Mouse (Mus musculus): ENCODE measurements around the gene Tigd3. TPM values are rescaled to one million over a fixed set of nuclear protein-coding genes. Genes with fewer than 3 reads are reported as not detected.
A peak's percentile ranks its signal among the peaks of the same experiment; 100 is the strongest.

Gene Tigd3
- polyA plus RNA-seq, 1 experiment from 2014 or later = 1.4 TPM

DNA sequence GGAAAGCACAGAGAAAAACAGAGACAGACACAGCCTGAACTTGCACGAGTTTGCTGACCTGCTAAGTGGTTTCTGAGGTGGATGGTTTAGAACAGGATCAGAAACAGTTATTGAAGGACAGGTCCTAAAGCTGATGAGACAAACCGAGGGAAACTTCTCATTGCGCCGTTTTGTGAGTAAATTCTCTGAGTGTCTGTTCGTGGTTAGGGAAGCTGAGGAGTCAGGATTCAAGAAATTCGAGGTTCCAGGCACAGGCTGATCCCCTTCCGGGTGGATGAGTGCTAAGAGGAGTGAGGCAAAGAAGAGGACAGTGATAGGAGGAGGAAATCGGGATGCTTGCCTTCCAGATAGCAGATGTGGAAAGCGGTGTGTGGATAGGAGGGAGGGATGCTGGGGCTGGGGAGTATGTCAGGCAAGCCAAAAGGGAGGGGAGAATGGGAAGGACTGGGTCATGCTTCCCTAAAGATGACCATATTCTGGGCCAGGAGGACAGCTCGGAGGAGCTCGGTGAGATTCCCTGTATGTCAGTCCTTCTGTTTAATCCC is 31.4 kb upstream of the Tigd3 start:
- H3K9ac ChIP-seq (ENCODE audit: low read depth, low read length) = peak overlapping the region; percentile 26; the same call in 1 of the 2 replicates
- H3K27me3 ChIP-seq (replicated peaks; ENCODE audit: control insufficient read depth, insufficient read depth, low read length) = no peaks in the 10 kb centered on the region; the same call in 1 of the 2 replicates
- peak overlapping the region; percentile 96 for H3K4me2 ChIP-seq (ENCODE audit: low read depth, low read length)
- H3K4me3 ChIP-seq (ENCODE audit: low read depth, low read length) = peak overlapping the region; percentile 63
- no peak for ATAC-seq (ENCODE audit: low read depth)
- no peak overlapping the region; the same call in none of the 2 replicates for H3K27ac ChIP-seq (replicated peaks; ENCODE audit: low read depth, low read length)
- 20% methylated on average over 11 of the region's 11 CpGs for WGBS
- no peaks in the 10 kb centered on the region for H3K9me3 ChIP-seq (ENCODE audit: control insufficient read depth, low read length)
- no peak for DNase-seq (ENCODE audit: low spot score)
- H3K36me3 ChIP-seq (ENCODE audit: control insufficient read depth, insufficient read depth, low read length) = no peaks in the 10 kb centered on the region
- H3K4me1 ChIP-seq (ENCODE audit: control insufficient read depth, insufficient read depth, low read length) = peaks cover 21% of the 10 kb centered on the region

DNA sequence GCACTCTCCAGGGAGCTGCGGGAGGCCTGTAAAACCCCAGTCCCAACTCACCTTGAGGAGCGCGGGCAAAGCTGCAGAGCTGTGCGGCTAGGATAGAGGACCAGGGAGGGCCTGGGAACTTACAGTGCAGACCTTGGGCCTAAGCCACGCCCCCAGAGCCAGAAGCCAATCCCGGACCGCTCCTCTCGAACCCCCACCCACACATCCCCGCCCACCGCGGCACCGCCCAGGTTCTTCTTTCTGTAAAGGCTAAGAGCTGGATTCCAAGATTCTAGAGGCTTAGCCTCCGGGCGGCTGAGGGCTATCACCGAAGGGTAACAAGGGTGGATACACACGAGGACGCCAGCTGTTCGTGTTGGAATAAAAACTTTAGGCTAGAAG is 30.8 kb upstream of the Tigd3 start, which contains the start of gene Cdc42ep2:
Gene Cdc42ep2 (minus strand): TSS at position 104 of the 381 bp plus-strand sequence.
- Histone ChIP-seq H3K9ac (ENCODE audit: low read depth, low read length) (peak within 1 kb of the TSS; percentile 60), H3K4me1 (ENCODE audit: control insufficient read depth, insufficient read depth, low read length) (peaks cover 17% of the 10 kb centered on the region), H3K4me2 (ENCODE audit: low read depth, low read length) (peak within 1 kb of the TSS; percentile 96), H3K27ac (replicated peaks; ENCODE audit: low read depth, low read length) (peak within 1 kb of the TSS; percentile 77), H3K9me3 (ENCODE audit: control insufficient read depth, low read length) (no peaks in the 10 kb centered on the region), H3K4me3 (ENCODE audit: low read depth, low read length) (peak within 1 kb of the TSS; percentile 63), H3K36me3 (ENCODE audit: control insufficient read depth, insufficient read depth, low read length) (no peaks in the 10 kb centered on the region), H3K27me3 (replicated peaks; ENCODE audit: control insufficient read depth, insufficient read depth, low read length) (no peaks in the 10 kb centered on the region; the same call in 1 of the 2 replicates)
- peak; percentile 95 for ATAC-seq (ENCODE audit: low read depth)
- peak; percentile 98 for DNase-seq (ENCODE audit: low spot score)
- under 1% methylated on average over 15 of the region's 18 CpGs for WGBS

DNA sequence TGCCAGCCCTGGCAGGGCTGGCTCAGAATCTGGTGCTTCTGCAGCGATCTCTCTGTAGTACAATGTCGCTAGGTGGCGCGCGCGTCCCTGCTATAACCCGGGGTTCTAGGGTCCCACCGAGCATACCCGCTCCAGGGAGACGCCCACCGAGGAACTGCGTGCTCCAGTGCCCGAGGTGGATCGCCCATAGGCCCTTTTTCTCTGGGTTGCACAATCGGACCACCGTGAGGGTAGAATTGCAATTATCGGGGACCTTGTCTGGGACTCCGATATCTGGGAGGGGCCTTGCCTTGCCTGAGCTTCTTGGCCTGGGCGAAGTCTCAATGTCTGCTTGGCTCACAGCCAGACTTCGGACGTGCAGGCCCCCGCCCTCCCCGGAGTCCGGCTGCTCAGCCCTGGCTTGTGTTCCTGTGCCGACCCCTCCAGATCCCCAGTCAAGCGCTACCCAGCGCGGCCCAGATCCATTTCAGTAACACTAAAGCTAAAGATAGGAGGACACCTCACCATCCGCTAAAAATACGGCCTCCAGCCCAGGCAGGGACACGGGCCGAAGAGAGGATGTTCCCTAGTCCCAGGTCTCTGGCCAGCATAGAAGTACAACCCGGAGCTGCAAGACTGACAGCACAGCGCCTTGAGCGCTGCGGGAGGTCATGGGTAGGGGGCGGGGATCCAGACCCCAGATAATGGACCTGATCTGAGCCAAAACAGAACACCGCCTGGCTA is 30.2 kb upstream of the Tigd3 start:
- Histone ChIP-seq H3K4me2 (ENCODE audit: low read depth, low read length) (peak overlapping the region; percentile 96), H3K9me3 (ENCODE audit: control insufficient read depth, low read length) (no peaks in the 10 kb centered on the region), H3K27me3 (replicated peaks; ENCODE audit: control insufficient read depth, insufficient read depth, low read length) (no peaks in the 10 kb centered on the region; the same call in 1 of the 2 replicates), H3K4me1 (ENCODE audit: control insufficient read depth, insufficient read depth, low read length) (peaks cover 17% of the 10 kb centered on the region), H3K9ac (ENCODE audit: low read depth, low read length) (peak overlapping the region; percentile 60), H3K27ac (replicated peaks; ENCODE audit: low read depth, low read length) (peak overlapping the region; percentile 77), H3K36me3 (ENCODE audit: control insufficient read depth, insufficient read depth, low read length) (no peaks in the 10 kb centered on the region), H3K4me3 (ENCODE audit: low read depth, low read length) (peak overlapping the region; percentile 63)
- DNase-seq (ENCODE audit: low spot score) (peak; percentile 96), ATAC-seq (ENCODE audit: low read depth) (peak; percentile 85)
- under 1% methylated on average over 37 of the region's 38 CpGs for WGBS

DNA sequence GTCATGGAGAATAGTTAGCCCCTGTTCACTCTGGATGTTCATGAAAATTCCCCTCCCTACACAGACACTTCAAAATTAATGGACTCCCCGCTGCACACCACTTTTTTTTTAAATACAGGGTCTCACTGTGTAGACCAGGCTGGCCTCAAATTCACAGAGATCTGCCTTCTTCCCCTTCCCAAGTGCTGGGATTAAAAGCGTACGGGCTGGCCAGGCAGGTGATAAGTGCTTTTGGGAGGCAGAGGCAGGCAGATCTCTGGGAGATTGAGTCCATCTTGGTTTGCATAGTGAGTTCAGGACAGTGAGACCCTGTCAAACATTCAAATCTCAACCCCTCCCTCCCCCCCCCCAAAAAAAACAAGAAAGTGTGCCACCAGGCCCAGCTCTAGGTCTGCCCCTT is 29.0 kb upstream of the Tigd3 start:
- peaks cover 5% of the 10 kb centered on the region for H3K36me3 ChIP-seq (ENCODE audit: control insufficient read depth, insufficient read depth, low read length)
- H3K4me2 ChIP-seq (ENCODE audit: low read depth, low read length) = peak overlapping the region; percentile 96; the same call in 1 of the 2 replicates
- no peak overlapping the region for H3K4me3 ChIP-seq (ENCODE audit: low read depth, low read length)
- H3K9ac ChIP-seq (ENCODE audit: low read depth, low read length) = 0 out of 2 replicates have a peak overlapping the region, but pooled peaks have one; percentile 6
- no peak overlapping the region for H3K27ac ChIP-seq (replicated peaks; ENCODE audit: low read depth, low read length)
- no peaks in the 10 kb centered on the region for H3K9me3 ChIP-seq (ENCODE audit: control insufficient read depth, low read length)
- peaks cover 11% of the 10 kb centered on the region for H3K4me1 ChIP-seq (ENCODE audit: control insufficient read depth, insufficient read depth, low read length)
- no peaks in the 10 kb centered on the region; the same call in 1 of the 2 replicates for H3K27me3 ChIP-seq (replicated peaks; ENCODE audit: control insufficient read depth, insufficient read depth, low read length)
- DNase-seq (ENCODE audit: low spot score) = no peak
- no peak for ATAC-seq (ENCODE audit: low read depth)
- WGBS = 87% methylated on average over 3 of the region's 3 CpGs

DNA sequence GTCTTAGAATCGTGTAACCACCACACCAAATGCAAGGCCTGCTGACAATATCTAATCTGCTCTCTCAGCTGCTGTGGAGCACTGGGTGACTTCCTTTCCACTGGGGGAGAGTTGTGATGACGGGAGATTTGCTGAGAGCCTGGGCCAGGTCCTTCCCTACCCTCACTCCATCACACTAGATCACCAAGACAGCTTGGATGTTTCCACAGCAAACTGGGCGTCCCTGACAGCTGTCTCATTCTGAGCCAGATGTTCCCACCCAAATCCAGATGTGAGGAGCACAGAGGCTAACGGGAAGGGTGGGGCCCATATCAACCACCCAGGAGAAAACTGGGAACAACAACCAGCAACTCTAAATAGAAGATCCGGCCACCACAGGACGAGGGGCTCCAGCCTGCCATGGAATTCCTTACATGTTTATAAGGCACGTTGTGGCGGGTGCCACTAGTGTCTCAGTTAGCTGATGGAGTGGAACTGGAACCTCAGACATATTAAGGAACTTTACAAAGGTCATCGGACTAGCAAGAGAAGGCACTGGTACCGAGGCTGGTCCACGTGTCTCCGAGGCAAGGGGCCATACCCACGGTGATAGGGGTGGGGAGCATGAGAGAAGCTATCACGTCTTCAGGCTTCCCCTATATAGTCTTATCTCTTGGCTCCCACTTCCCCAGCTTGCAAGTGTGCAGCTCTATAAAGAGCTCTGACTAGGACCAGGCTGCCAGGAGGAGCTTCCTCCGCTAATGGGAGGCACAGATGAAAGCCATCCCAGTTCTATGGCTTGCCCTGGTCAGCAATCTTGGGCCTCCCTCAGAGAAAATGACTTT is 28.4 kb upstream of the Tigd3 start:
- H3K27ac ChIP-seq (replicated peaks; ENCODE audit: low read depth, low read length) = no peak overlapping the region
- no peaks in the 10 kb centered on the region; the same call in 1 of the 2 replicates for H3K27me3 ChIP-seq (replicated peaks; ENCODE audit: control insufficient read depth, insufficient read depth, low read length)
- peaks cover 12% of the 10 kb centered on the region for H3K36me3 ChIP-seq (ENCODE audit: control insufficient read depth, insufficient read depth, low read length)
- no peak for DNase-seq (ENCODE audit: low spot score)
- no peaks in the 10 kb centered on the region for H3K9me3 ChIP-seq (ENCODE audit: control insufficient read depth, low read length)
- no peak overlapping the region; the same call in 1 of the 2 replicates for H3K4me3 ChIP-seq (ENCODE audit: low read depth, low read length)
- 72% methylated on average over 15 of the region's 15 CpGs for WGBS
- H3K4me2 ChIP-seq (ENCODE audit: low read depth, low read length) = peak overlapping the region; percentile 96; the same call in 1 of the 2 replicates
- no peak for ATAC-seq (ENCODE audit: low read depth)
- H3K9ac ChIP-seq (ENCODE audit: low read depth, low read length) = peak overlapping the region; percentile 34; the same call in 1 of the 2 replicates
- H3K4me1 ChIP-seq (ENCODE audit: control insufficient read depth, insufficient read depth, low read length) = peaks cover 10% of the 10 kb centered on the region

DNA sequence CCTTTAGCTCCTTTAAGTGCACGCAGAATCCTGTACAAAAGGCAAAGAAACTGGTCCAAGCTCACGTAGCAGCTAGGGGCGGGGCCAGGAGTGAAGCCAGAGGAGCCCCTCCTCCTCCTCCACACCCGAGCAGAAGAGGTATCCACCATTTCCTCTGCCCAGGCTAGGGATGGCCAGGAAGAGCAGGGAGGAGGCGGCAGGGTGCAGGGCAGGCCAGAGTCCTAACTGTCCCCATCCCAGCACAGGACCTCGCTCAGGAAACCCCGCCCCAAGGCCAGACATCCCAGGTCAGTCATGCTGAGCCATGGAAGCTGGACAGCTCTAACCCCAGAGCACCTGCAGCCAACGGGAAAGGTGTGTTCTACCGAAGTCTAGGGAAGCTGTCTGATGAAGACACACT is 27.8 kb upstream of the Tigd3 start:
- H3K4me2 ChIP-seq (ENCODE audit: low read depth, low read length) = peak overlapping the region; percentile 34; the same call in 1 of the 2 replicates
- 0 out of 2 replicates have a peak overlapping the region, but pooled peaks have one; percentile 49 for H3K9ac ChIP-seq (ENCODE audit: low read depth, low read length)
- WGBS = 19% methylated on average over 9 of the region's 9 CpGs
- DNase-seq (ENCODE audit: low spot score) (no peak), ATAC-seq (ENCODE audit: low read depth) (0 out of 2 replicates have a peak, but pooled peaks have one; percentile 4)
- peaks cover 7% of the 10 kb centered on the region; the same call in 1 of the 2 replicates for H3K4me1 ChIP-seq (ENCODE audit: control insufficient read depth, insufficient read depth, low read length)
- H3K36me3 ChIP-seq (ENCODE audit: control insufficient read depth, insufficient read depth, low read length) = peaks cover 18% of the 10 kb centered on the region
- H3K27ac ChIP-seq (replicated peaks; ENCODE audit: low read depth, low read length) = no peak overlapping the region
- H3K4me3 ChIP-seq (ENCODE audit: low read depth, low read length) = no peak overlapping the region; the same call in 1 of the 2 replicates
- H3K27me3 ChIP-seq (replicated peaks; ENCODE audit: control insufficient read depth, insufficient read depth, low read length) = no peaks in the 10 kb centered on the region; the same call in 1 of the 2 replicates
- H3K9me3 ChIP-seq (ENCODE audit: control insufficient read depth, low read length) = no peaks in the 10 kb centered on the region

DNA sequence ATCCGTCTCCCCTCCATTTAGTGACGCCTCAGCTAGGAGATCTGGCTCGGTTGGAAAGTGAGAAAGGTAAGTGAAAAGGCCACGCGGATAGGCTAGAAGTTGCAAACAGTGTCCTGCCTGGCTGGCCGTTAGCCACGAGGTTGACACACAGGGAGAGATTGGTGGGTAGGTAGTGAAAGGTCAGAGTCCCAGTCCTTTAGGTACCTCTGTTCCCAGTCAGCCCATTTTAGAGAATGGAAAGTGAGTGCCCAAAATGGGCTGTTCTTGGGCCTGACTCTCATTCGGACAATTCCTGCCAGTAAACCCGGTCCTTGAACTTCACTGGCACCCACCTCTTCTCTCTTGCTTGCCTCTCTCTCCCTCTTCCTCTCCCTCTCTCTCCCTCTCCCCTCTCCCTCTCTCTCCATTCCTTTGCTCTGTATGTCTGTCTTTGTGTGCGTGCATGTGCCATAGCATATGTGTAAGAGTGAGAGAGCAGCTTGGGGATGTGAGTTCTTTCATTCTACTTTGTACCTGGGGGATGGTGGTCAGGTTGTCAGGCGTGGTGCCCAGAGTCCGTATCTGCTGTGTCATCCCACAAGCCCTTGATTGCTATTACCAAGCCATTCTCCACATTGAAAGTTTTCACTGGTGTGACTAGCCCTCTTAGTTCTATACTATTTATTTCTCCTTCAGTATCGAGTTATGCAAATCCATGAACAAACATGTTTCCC is 19.2 kb upstream of the Tigd3 start, which contains the start of gene Dpf2:
Gene Dpf2 (minus strand): TSS at position 4 of the 713 bp plus-strand sequence.
- no peak for DNase-seq (ENCODE audit: low spot score)
- H3K27me3 ChIP-seq (replicated peaks; ENCODE audit: control insufficient read depth, insufficient read depth, low read length) = no peaks in the 10 kb centered on the region
- no peak for ATAC-seq (ENCODE audit: low read depth)
- H3K4me2 ChIP-seq (ENCODE audit: low read depth, low read length) = peak within 1 kb of the TSS; percentile 87
- H3K4me1 ChIP-seq (ENCODE audit: control insufficient read depth, insufficient read depth, low read length) = peaks cover 23% of the 10 kb centered on the region
- H3K9ac ChIP-seq (ENCODE audit: low read depth, low read length) = peak within 1 kb of the TSS; percentile 92
- peaks cover 14% of the 10 kb centered on the region for H3K36me3 ChIP-seq (ENCODE audit: control insufficient read depth, insufficient read depth, low read length)
- WGBS = 19% methylated on average over 13 of the region's 13 CpGs
- peak within 1 kb of the TSS; percentile 77 for H3K4me3 ChIP-seq (ENCODE audit: low read depth, low read length)
- no peaks in the 10 kb centered on the region for H3K9me3 ChIP-seq (ENCODE audit: control insufficient read depth, low read length)
- peak within 1 kb of the TSS; percentile 86 for H3K27ac ChIP-seq (replicated peaks; ENCODE audit: low read depth, low read length)
